Mouse (Mus musculus) gastrocnemius, adult 18-20 months (tissue): ENCODE data around the gene Cdh3. TPM values are rescaled to one million over a fixed set of nuclear protein-coding genes. Genes with fewer than 3 reads are reported as not detected.
A peak's percentile ranks its signal among the peaks of the same experiment; 100 is the strongest.
"Not testable (repeated sequence)": the region's sequence is repeated elsewhere in the genome, so short reads cannot be mapped to it uniquely, and the experiment has no call there.

ENCODE experiments used
- DNase-seq: peaks from one replicate; pipeline ENCODE4 v3.0.0; 2021; ENCODE audit warnings: low spot score
- total RNA-seq, 2 experiments: library from RNA; stranded (reverse); gene quantifications; 2 replicates each; pipeline ENCODE4 v1.2.3; 2021

Gene Cdh3
- total RNA-seq, 2 experiments from 2014 or later: not detected

DNA sequence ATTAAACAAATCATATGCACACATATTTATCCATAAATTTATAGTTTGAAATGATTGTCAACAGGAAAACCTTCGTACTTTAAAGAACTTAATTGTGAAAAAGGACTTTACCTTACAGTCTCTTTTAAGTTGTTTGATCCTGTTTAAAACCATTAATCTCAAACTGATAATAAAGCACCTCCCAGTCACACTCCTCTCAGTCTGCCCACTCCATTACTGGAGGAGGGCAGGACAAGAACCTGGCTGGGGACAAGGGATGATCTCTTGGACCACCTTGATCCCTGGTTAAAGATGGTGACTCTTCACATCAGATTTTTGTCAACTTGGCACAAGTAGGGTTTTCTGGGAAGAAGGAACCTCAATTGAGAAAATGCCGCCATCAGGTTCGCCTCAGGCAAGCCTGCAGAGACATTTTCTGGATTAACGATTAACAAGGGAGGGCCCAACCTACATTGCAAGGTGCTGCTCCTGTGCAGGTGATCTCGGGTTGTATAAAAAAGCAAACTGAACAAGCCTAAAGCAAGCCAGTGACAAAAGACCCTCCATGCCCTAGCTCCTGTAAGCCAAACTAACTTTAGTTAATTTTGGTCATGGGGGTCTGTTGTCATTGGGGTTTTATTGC is 61.0 kb downstream of the Cdh3 start:
- no peak for DNase-seq

DNA sequence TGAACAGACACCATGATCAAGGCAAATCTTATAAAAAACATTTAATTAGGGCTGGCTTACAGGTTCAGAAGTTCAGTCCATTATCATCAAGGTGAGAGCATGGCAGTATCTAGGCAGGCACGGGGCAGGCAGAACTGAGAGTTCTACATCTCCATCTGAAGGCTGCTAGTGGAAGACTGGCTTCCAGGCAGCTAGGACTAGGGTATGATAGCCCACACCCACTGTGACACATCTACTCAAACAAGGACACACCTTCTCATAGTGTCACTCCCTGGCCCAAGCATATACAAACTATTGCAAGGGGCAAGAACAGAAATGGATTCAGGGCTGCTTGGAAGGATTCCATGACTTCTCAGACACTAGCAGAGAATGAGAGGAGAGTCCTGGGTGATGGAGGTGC is 61.5 kb downstream of the Cdh3 start:
- not testable (repeated sequence) for DNase-seq

DNA sequence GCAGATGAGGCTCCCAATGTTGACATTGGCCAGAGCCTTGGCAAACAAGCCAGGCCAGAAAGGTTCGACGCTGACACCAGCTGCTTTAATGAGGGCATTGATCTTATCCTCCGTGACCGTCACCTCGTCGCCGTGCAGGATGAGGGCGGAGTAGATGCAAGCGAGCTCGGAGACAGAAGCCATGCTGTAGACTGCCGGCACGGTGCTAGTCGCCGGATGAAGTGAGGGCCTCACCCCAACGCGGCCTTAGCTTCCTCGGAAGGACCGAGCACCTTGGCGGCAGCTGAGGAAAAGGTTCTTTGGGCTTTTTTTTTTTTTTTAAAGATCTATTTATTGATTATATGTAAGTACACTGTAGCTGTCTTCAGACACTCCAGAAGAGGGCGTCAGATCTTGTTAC is 62.5 kb downstream of the Cdh3 start, which contains the start of gene Gm10073:
Gm10073 (minus strand) TSS at position 294 of the 400 bp plus-strand sequence.
- DNase-seq: not testable (repeated sequence)

DNA sequence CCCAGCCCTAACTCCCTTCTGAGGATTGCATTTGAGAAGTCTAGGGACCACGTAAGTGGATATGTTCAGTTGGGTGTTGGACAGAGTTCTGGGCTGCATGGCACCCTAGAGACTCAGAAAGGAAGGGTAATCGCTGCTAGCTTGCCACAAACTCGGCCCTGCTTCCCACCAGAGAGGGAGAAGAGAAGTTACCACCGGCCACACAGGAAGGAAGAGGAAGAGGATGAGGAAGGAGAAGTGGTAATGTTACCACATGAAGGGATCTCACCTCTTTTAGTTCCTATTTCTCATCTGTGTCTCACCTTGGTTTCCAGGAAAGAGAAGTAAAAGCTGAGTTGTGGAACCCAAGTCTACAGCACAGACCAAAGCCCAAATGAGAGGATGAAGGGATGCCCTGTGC is 63.6 kb downstream of the Cdh3 start:
- DNase-seq: no peak

- peak; percentile 38 for DNase-seq
Measured at GRCm38 (mm10) chr8:106576849-106577555, 66.3 kb downstream of the Cdh3 start.

- no peak for DNase-seq
Measured at GRCm38 (mm10) chr8:106579510-106579909, 68.8 kb downstream of the Cdh3 start.

DNA sequence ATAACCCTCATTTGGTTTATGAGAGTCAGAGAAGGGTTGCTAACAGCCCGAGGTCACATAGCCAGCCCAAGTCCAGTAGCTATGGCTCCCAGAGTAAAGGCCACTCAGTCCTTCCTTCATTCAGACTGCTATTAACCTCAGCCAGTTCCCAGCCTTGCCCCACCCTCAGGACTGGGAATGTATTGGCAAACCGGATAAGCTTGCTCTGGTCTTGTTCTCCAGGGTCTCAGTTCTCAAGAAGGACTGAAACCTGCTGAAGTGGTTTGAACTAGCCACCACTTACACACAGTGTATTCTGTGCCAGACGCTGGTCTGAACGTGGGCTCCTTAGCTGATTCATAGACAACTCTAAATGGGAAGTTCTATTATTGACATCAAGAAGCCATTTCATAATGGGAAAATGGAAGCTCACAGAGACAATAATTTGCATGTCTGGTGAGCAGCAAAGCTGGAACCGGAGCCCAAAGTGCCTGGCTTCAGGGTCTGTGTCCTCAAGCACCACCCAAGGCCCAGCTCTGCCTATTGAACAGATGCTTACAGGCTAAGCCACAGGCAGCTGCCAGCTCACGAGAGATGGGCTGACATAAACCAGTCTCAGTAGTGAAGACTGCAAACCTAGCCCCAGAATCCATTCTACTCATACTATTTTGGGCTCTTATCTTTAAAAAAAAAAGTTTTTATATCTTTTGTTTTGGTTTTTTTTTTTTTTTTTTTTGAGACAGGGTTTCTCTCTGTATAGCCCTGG is 70.8 kb downstream of the Cdh3 start:
- no peak for DNase-seq

- DNase-seq: no peak
Measured at GRCm38 (mm10) chr8:106584942-106585670, 74.4 kb downstream of the Cdh3 start.

- no peak for DNase-seq
Measured at GRCm38 (mm10) chr8:106585671-106586037, 75.0 kb downstream of the Cdh3 start.

DNA sequence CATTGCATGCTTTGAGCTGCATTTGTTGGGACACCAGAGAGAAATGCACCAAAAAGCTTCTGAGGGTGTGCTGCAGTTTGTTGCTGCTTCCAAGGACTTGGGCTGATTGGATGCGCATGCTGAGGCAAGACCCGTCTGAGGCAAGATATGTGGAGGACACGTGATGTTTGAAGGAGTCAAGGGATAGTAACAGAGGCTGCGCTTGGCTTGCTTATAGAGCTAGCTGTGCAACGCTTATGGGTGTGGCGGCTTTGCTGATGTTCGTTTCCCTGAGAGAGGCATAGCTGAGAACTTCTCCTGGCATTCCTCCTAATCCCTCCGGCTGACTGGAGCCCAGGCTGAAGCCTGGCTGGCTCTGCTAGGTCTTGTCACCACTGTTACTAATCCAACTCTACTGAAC is 76.2 kb downstream of the Cdh3 start:
- DNase-seq: no peak

DNA sequence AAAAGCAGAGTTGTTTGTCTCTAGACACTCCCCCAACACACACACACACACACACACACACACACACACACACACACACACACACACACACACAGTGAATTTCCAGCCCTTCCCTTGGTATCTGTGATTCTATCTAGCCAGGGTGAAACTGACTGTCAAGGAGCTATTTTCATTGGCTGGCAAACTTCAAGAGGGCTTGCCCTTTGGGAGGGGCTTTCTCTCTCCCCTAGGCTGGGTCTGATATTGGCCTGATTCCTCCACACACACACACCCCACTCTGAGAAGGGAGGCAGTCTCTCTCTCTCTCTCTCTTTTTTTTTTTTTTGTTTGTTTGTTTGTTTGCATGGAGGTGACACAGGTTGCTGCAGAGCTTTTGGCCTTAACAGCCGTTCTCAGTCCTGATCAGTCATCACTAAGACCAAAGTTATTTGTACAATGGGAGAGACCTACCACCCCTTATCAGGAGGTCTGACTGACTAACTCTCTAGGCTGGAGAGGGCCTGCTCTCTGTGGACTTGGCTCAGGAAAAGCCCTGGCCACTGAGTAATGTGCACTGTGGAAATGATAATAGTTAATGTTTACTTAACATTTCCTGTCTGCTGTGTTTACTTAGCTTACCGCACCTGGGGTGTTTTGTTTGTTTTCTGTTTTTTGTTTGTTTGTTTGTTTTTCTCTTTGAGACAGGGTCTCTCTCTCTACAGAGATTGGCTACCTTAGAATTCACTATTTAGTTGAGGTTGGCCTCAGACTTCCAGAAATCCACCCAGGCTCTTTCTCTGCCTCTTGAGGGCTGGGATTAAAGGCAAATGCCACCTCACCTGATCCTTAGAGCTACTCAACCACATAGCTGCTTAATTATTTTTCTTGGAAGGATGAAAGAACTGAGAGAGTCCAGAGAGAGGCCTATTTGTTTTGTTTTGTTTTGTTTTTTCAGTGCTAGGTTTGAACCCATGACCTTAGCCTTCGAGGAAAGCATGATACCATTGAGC is 78.0 kb downstream of the Cdh3 start:
- no peak for DNase-seq

GRCm38 (mm10) chr8:106592458-106592857 is 81.8 kb downstream of the Cdh3 start:
- DNase-seq: no peak

DNA sequence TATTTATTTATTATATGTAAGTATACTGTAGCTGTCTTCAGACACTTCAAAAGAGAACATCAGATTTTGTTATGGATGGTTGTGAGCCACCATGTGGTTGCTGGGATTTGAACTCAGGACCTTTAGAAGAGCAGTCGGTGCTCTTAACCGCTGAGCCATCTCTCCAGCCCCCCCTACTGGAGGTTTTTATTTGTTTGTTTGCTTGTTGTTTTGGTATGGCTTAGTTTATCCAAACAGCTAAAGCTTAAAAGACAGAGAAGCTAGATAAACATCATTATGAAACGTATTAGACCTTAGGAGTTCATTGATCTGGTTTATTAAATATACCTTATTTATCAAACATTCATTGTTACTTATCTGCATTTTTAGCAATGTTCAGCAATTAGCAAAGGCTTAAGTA is 84.9 kb downstream of the Cdh3 start:
- not testable (repeated sequence) for DNase-seq

DNA sequence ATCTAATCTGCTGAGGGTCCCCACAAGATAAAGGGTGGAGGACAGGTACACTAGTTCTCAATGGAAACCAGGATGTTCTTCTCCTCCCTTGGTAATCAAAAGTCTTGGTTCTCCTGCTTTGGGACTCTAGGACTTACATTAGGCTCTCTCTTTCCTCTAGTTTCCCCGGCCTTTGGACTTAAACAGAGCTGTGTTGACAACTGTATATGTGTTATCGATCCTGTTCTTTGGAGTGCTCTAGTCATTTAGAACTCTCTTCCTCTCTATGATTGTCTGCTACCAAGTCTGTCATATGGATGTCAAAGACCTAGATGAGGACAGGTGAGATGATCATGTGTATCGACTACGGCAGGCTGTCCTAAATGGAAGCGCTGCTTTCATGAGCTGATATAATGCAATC is 86.4 kb downstream of the Cdh3 start:
- no peak for DNase-seq

GRCm38 (mm10) chr8:106599265-106599979 is 88.7 kb downstream of the Cdh3 start:
- no peak for DNase-seq

- DNase-seq: no peak
Measured at GRCm38 (mm10) chr8:106603131-106603819, 92.6 kb downstream of the Cdh3 start, which contains the start of gene Cdh1. Gene Cdh1 (plus strand): TSS chr8:106603351.

DNA sequence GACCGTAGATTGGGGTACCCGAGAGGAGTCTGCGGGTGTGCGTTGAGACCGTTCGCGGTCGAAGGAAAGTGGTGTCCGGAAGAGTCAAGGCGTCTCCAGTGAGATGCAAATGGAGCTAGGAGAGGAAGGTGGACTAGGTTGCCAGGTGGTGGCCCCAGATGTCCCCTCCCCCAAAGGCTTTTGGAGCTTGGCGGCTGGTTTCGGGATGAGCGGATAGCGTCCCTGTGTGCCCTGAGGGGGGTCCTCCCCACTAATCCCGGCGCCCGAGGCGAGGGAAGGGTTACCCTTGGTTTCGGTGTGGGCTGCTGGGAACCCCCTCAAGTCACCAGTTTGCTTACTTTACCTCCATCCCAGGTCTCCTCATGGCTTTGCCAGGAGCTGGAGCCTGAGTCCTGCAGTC is 93.2 kb downstream of the Cdh3 start:
- no peak for DNase-seq

GRCm38 (mm10) chr8:106605657-106606056 is 95.0 kb downstream of the Cdh3 start:
- no peak for DNase-seq

- no peak for DNase-seq
Measured at GRCm38 (mm10) chr8:106606121-106606520, 95.4 kb downstream of the Cdh3 start.
